ENCODE assay signal across 12 mouse cellular contexts in genomic region chr2:44474653-44475052, GRCm38 (mm10).
DNase-seq lines count a peak whose midpoint lies in the region; ATAC-seq and TF ChIP-seq lines count a peak whose summit lies in the region.
"Had no signal": no experiment of that assay in that cellular context is flagged by ENCODE, and none has a peak within 500 bp of the region (broad histone marks: within the 10 kb centered on the region; RNA-seq: fewer than 3 reads in every experiment).

No protein-coding gene starts in this region.

- H3K4me1 ChIP-seq in hindbrain, embryonic 10.5 days (replicated peaks), result peaks cover 5% of the 10 kb centered on the region; the same call in 1 of the 2 replicates
- H3K4me1 ChIP-seq in hindbrain, embryonic 16.5 days (ENCODE audit: control insufficient read depth, insufficient read depth, low read depth, low read length), result no peaks in the 10 kb centered on the region
- H3K4me1 ChIP-seq in ES-Bruce4 (ENCODE audit: control insufficient read depth, insufficient read depth, low read length), result no peaks in the 10 kb centered on the region
- H3K4me1 ChIP-seq in midbrain, embryonic 11.5 days (ENCODE audit: control insufficient read depth, insufficient read depth, low read length), result peaks cover 2% of the 10 kb centered on the region; the same call in 1 of the 2 replicates
- H3K4me1 ChIP-seq in liver, embryonic 12.5 days, result no peaks in the 10 kb centered on the region

- no peak overlapping the region for H3K27ac ChIP-seq in hindbrain, embryonic 10.5 days
- H3K27ac ChIP-seq in hindbrain, embryonic 16.5 days (ENCODE audit: low read depth, low read length), result no peak overlapping the region
- H3K27ac ChIP-seq in ES-Bruce4 (ENCODE audit: insufficient read depth, low read length), result no peak overlapping the region
- H3K27ac ChIP-seq in midbrain, embryonic 11.5 days (ENCODE audit: low read depth, low read length), result no peak overlapping the region
- H3K27ac ChIP-seq in liver, embryonic 12.5 days, result no peak overlapping the region
- H3K27ac ChIP-seq: liver, embryonic 14.5 days; stomach, postnatal 0 days had no signal

- DNase-seq in hindbrain, embryonic 10.5 days (ENCODE audit: low spot score), result peak; percentile 47
- DNase-seq in embryo, embryonic 9.5 days (ENCODE audit: extremely low spot score), result peak; percentile 24
- peak; percentile 85 for DNase-seq in midbrain, embryonic 11.5 days (ENCODE audit: low spot score, missing footprints)
- DNase-seq in gastrocnemius, postnatal 25 days, result no peak
- DNase-seq in adrenal gland, postnatal 25 days, result no peak
- DNase-seq: right cerebral cortex, postnatal 25 days had no signal

- H3K9me3 ChIP-seq in hindbrain, embryonic 10.5 days, result no peaks in the 10 kb centered on the region
- no peaks in the 10 kb centered on the region for H3K9me3 ChIP-seq in hindbrain, embryonic 16.5 days (ENCODE audit: control insufficient read depth, low read length)
- peaks cover 3% of the 10 kb centered on the region; the same call in 1 of the 2 replicates for H3K9me3 ChIP-seq in ES-Bruce4 (replicated peaks; ENCODE audit: control insufficient read depth, insufficient read depth, low read length, poor library complexity, severe bottlenecking)
- no peaks in the 10 kb centered on the region for H3K9me3 ChIP-seq in midbrain, embryonic 11.5 days (ENCODE audit: control insufficient read depth, low read length)
- H3K9me3 ChIP-seq in liver, embryonic 12.5 days (replicated peaks), result no peaks in the 10 kb centered on the region

- ATAC-seq in hindbrain, embryonic 16.5 days, result no peak; the same call in 1 of the 2 replicates
- peak; percentile 74 for ATAC-seq in midbrain, embryonic 11.5 days (ENCODE audit: low FRiP score)
- no peak for ATAC-seq in liver, embryonic 12.5 days
- ATAC-seq: intestine, postnatal 0 days had no signal

- no peak for TF ChIP-seq POLR2A in ES-Bruce4 (IDR thresholded peaks at IDR 0.05; ENCODE audit: insufficient read depth, low read length)

- no peak overlapping the region for H3K4me3 ChIP-seq in hindbrain, embryonic 10.5 days
- no peak overlapping the region for H3K4me3 ChIP-seq in hindbrain, embryonic 16.5 days (ENCODE audit: low read length)
- H3K4me3 ChIP-seq in ES-Bruce4 (ENCODE audit: low read depth, low read length), result no peak overlapping the region
- no peak overlapping the region for H3K4me3 ChIP-seq in midbrain, embryonic 11.5 days (ENCODE audit: low read depth, low read length)
- no peak overlapping the region for H3K4me3 ChIP-seq in liver, embryonic 12.5 days

- TF ChIP-seq CTCF in ES-Bruce4 (IDR thresholded peaks at IDR 0.05; ENCODE audit: low read depth, low read length), result peak; percentile 53

- no peaks in the 10 kb centered on the region for H3K36me3 ChIP-seq in hindbrain, embryonic 10.5 days
- H3K36me3 ChIP-seq in hindbrain, embryonic 16.5 days (ENCODE audit: control insufficient read depth, insufficient read depth, low read length), result no peaks in the 10 kb centered on the region
- H3K36me3 ChIP-seq in ES-Bruce4 (ENCODE audit: control insufficient read depth, insufficient read depth, low read length, poor library complexity, severe bottlenecking), result no peaks in the 10 kb centered on the region
- no peaks in the 10 kb centered on the region for H3K36me3 ChIP-seq in midbrain, embryonic 11.5 days (ENCODE audit: control insufficient read depth, insufficient read depth, low read length)
- no peaks in the 10 kb centered on the region for H3K36me3 ChIP-seq in liver, embryonic 12.5 days

- no peak overlapping the region for H3K4me2 ChIP-seq in hindbrain, embryonic 16.5 days (ENCODE audit: low read length)
- H3K4me2 ChIP-seq in midbrain, embryonic 11.5 days, result no peak overlapping the region
- no peak overlapping the region for H3K4me2 ChIP-seq in liver, embryonic 12.5 days

- 7% methylated on average over 3 of the region's 3 CpGs for WGBS in hindbrain, embryonic 10.5 days
- 6% methylated on average over 3 of the region's 3 CpGs for WGBS in hindbrain, embryonic 16.5 days
- 3% methylated on average over 3 of the region's 3 CpGs for WGBS in midbrain, embryonic 11.5 days
- 22% methylated on average over 3 of the region's 3 CpGs for WGBS in liver, embryonic 12.5 days (ENCODE audit: insufficient replicate concordance)

- no peaks in the 10 kb centered on the region for H3K27me3 ChIP-seq in hindbrain, embryonic 10.5 days (ENCODE audit: insufficient read depth, poor library complexity, severe bottlenecking)
- H3K27me3 ChIP-seq in hindbrain, embryonic 16.5 days (replicated peaks; ENCODE audit: control insufficient read depth, insufficient read depth, low read length), result no peaks in the 10 kb centered on the region
- H3K27me3 ChIP-seq in ES-Bruce4 (ENCODE audit: control insufficient read depth, insufficient read depth, low read length, poor library complexity, severe bottlenecking), result no peaks in the 10 kb centered on the region
- H3K27me3 ChIP-seq in midbrain, embryonic 11.5 days (ENCODE audit: control insufficient read depth, insufficient read depth, low read length), result no peaks in the 10 kb centered on the region
- H3K27me3 ChIP-seq in liver, embryonic 12.5 days (replicated peaks), result no peaks in the 10 kb centered on the region

- no peak overlapping the region for H3K9ac ChIP-seq in hindbrain, embryonic 16.5 days (ENCODE audit: low read depth, low read length)
- no peak overlapping the region for H3K9ac ChIP-seq in ES-Bruce4 (ENCODE audit: low read depth, poor library complexity, severe bottlenecking)
- no peak overlapping the region for H3K9ac ChIP-seq in midbrain, embryonic 11.5 days (ENCODE audit: low read length)
- H3K9ac ChIP-seq in liver, embryonic 12.5 days, result no peak overlapping the region
- H3K9ac ChIP-seq: liver, embryonic 14.5 days had no signal

- TF ChIP-seq EP300 in ES-Bruce4 (IDR thresholded peaks at IDR 0.05; ENCODE audit: insufficient read depth, low read depth, low read length), result no peak

Comparison
In these comparisons a context has a peak if more than half of its experiments do, and no peak if none do; other contexts are left out.
1. DNase-seq: peak in hindbrain, embryonic 10.5 days (single experiment), embryo, embryonic 9.5 days (single experiment) and midbrain, embryonic 11.5 days (single experiment); none in gastrocnemius, postnatal 25 days (single experiment) and adrenal gland, postnatal 25 days (single experiment).